Mouse (Mus musculus) liver, embryonic 16.5 days (tissue): ENCODE data around the gene Tspear. TPM values are rescaled to one million over a fixed set of nuclear protein-coding genes. Genes with fewer than 3 reads are reported as not detected.
"Not testable (repeated sequence)": the region's sequence is repeated elsewhere in the genome, so short reads cannot be mapped to it uniquely, and the experiment has no call there.

Experiments
- ATAC-seq: fragments of 200-750 bp; cut with Nextera tagmentation; 2 replicates; pipeline ENCODE4 v1.8.0; 2017; ENCODE audit warnings: low read depth, mild to moderate bottlenecking, moderate number of reproducible peaks, moderate library complexity
- H3K27ac ChIP-seq: fragments of 300-500 bp; sonication (generic); 2 replicates; pipeline ENCODE4 v1.5.1; 2014; ENCODE audit warnings: mild to moderate bottlenecking, low read length
- H3K27me3 ChIP-seq: fragments of 300-500 bp; sonication (generic); 2 replicates; pipeline ENCODE4 v1.6.1; 2014; ENCODE audit warnings: low read depth, low read length, mixed read lengths; ENCODE audit not compliant: control insufficient read depth, insufficient read depth
- H3K36me3 ChIP-seq: fragments of 300-500 bp; sonication (generic); 2 replicates; pipeline ENCODE4 v1.6.1; 2014; ENCODE audit warnings: mild to moderate bottlenecking; ENCODE audit not compliant: control insufficient read depth, insufficient read depth
- H3K4me1 ChIP-seq: fragments of 300-500 bp; sonication (generic); 2 replicates; pipeline ENCODE4 v1.6.1; 2014; ENCODE audit warnings: low read depth, low read length, mixed read lengths; ENCODE audit not compliant: control insufficient read depth
- H3K4me2 ChIP-seq: fragments of 300-500 bp; sonication (generic); 2 replicates; pipeline ENCODE4 v1.6.1; 2014; ENCODE audit warnings: low read depth, low read length, mixed read lengths
- H3K4me3 ChIP-seq: fragments of 300-500 bp; sonication (generic); 2 replicates; pipeline ENCODE4 v1.5.1; 2014; ENCODE audit warnings: low read depth, mild to moderate bottlenecking, low read length
- H3K9ac ChIP-seq: fragments of 300-500 bp; sonication (generic); 2 replicates; pipeline ENCODE4 v1.6.1; 2014; ENCODE audit warnings: low read depth, low read length
- H3K9me3 ChIP-seq: fragments of 300-500 bp; sonication (generic); replicated peaks from 2 replicates; pipeline ENCODE4 v1.6.1; 2016; ENCODE audit warnings: low read length; ENCODE audit not compliant: control insufficient read depth
- WGBS: fragments of 180-500 bp; shearing (Covaris S2); extraction: QIAGEN DNeasy Blood & Tissue Kit; methylation state at CpG from one replicate; pipeline ENCODE4 v1.1.7; 2014; ENCODE audit not compliant: insufficient replicate concordance; 5-methylcytosine and 5-hydroxymethylcytosine counted together
- polyA plus RNA-seq: library from polyadenylated mRNA; unstranded; fragments of >200 nt; fragmentation: Nextera tagmentation; extraction: Ambion mirVana; gene quantifications from 2 replicates; pipeline ENCODE4 v1.2.1, GENCODE M21; 2015

The Tspear gene
- polyA plus RNA-seq, 1 experiment from 2014 or later = not detected

DNA sequence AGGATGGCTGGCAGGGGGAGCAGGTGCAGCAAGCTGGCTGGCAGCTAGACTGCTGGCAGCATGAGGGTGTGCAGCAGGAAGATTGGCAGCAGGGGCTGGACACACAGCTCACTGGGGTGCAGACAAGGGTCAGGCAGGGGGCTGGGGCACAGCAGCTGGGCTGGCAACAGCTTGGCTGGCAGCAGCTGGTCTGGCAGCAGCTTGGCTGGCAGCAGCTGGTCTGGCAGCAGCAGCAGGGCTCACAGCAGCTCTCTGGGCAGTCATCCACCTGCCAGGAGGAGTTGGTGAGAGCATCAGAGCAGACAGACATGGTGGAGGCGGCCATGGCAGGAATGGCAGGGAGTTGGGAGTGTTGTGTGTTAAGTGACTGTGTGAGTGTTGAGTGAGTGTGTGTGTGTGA is 101.5 kb downstream of the Tspear start, which contains the start of gene Gm7137:
Gene Gm7137 (minus strand): TSS at position 325 of the 400 bp plus-strand sequence.
- H3K9me3 ChIP-seq, H3K36me3 ChIP-seq: not testable (repeated sequence)
- WGBS = no CpG with 5 or more reads among the region's 1 CpGs

DNA sequence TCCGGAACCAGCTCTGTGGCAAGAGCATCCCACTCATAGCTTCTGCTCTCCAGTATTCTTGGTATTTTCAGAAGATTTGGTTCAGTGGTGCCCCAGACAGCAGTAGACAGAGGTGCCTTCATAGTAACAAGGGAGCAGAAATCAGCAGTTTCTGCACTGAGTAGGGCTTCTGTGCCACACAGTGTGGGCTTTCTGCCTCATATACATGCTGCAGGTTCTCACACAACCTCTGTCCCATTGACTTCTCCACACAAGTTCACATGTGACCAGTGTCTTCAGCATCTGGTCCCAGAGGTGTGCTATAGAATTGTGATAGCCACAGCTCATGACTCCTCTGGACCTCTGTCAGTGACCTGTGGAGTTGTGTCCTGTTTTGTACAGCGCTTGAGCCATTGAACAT is 102.3 kb downstream of the Tspear start:
- no peak overlapping the region for H3K4me2 ChIP-seq
- H3K27ac ChIP-seq = no peak overlapping the region
- H3K9me3 ChIP-seq = no peaks in the 10 kb centered on the region
- no peak overlapping the region for H3K9ac ChIP-seq
- no peaks in the 10 kb centered on the region for H3K27me3 ChIP-seq
- H3K36me3 ChIP-seq = no peaks in the 10 kb centered on the region
- no peak overlapping the region for H3K4me3 ChIP-seq
- WGBS = 47% methylated on average over 2 of the region's 2 CpGs
- no peak for ATAC-seq
- no peaks in the 10 kb centered on the region for H3K4me1 ChIP-seq

More for the DNA sequence above, 101.5 kb downstream of the Tspear start, which contains the start of gene Gm7137:
- ATAC-seq, H3K27me3 ChIP-seq, H3K27ac ChIP-seq, H3K9ac ChIP-seq, H3K4me1 ChIP-seq, H3K4me2 ChIP-seq, H3K4me3 ChIP-seq: not testable (repeated sequence)

DNA sequence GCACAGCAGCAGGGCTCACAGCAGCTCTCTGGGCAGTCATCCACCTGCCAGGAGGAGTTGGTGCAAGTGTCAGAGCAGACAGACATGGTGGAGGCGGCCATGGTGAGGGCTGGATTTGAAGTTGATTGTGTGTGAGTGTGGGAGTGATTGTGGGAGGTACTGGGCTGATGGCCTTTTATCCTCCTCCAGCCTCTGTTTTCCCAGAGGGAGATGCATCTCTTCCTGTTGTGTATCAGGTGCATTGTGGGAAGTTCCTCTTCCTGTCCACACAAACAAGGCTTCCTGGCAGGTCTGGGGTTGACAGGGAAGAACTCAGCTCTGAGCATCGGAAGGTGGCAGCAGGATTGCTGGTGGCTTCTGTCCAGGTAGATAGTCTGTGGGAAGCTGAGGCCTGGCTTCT is 108.6 kb downstream of the Tspear start, which contains the start of gene Gm9639:
Gene Gm9639 (minus strand): TSS at position 101 of the 400 bp plus-strand sequence.
- Histone ChIP-seq H3K9me3 (no peaks in the 10 kb centered on the region), H3K4me3 (no peak within 1 kb of the TSS), H3K27ac (no peak within 1 kb of the TSS), H3K4me2 (no peak within 1 kb of the TSS), H3K9ac (no peak within 1 kb of the TSS), H3K36me3 (no peaks in the 10 kb centered on the region), H3K27me3 (no peaks in the 10 kb centered on the region), H3K4me1 (no peaks in the 10 kb centered on the region)
- 38% methylated on average over 2 of the region's 2 CpGs for WGBS
- ATAC-seq = no peak

DNA sequence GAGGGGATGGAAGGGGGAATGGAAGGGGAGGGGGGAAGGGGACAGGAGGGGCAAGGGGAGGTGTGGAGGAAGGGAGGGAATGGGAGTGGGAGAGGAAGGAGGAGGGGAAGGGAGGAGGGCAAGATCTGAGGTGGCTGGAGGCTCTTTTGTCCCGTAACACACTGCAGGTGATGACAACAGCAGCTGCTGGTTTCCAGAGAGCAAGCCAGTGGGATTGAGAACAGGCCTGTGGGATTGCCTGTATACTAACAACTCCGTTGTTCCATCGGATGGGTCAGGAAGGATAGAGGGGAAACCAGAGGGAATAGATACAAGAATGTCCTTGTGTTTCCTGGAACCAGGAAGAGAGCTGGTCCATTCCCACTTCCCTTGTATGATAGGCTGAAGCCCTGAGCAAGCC is 111.3 kb downstream of the Tspear start:
- 29% methylated on average over 3 of the region's 3 CpGs for WGBS
- no peaks in the 10 kb centered on the region for H3K9me3 ChIP-seq

DNA sequence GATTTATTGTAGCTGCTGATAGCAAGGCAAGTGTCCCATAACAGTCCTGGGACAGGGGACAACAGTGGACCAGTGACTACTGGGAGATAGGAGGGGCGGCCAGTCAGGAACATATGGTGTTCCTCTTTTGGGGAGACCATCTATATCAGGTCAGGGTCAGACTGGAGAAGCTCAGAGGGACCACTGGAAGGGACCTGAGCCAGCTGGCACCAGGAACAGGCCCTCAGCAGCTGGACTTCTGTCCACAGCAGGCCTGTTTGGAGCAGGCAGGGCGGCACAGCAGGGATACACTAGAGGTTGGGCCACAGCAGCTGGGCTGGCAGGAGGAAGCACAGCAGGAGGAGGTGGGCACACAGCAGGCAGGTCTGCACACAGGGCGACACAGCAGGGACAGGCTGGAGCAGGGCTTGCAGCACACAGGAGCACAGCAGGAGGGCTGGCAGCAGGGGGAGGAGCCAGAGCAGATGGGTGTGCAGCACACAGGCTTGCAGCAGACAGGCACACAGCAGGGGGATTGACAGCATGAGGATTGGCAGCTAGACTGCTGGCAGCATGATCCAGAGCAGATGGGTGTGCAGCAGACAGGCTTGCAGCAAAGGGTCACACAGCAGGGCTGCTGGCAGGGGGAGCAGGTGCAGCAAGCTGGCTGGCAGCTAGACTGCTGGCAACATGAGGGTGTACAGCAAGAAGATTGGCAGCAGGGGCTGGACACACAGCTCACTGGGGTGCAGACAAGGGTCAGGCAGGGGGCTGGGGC is 112.0 kb downstream of the Tspear start:
- H3K4me3 ChIP-seq, H3K27me3 ChIP-seq, H3K9me3 ChIP-seq, H3K27ac ChIP-seq, H3K9ac ChIP-seq, H3K36me3 ChIP-seq, H3K4me1 ChIP-seq, H3K4me2 ChIP-seq, ATAC-seq: not testable (repeated sequence)
- WGBS = 26% methylated on average over 3 of the region's 3 CpGs

More for the DNA sequence above, 111.3 kb downstream of the Tspear start:
- Histone ChIP-seq H3K4me2 (no peak overlapping the region), H3K36me3 (no peaks in the 10 kb centered on the region), H3K4me1 (no peaks in the 10 kb centered on the region), H3K9ac (no peak overlapping the region), H3K4me3 (no peak overlapping the region), H3K27ac (no peak overlapping the region), H3K27me3 (no peaks in the 10 kb centered on the region)
- ATAC-seq = no peak

DNA sequence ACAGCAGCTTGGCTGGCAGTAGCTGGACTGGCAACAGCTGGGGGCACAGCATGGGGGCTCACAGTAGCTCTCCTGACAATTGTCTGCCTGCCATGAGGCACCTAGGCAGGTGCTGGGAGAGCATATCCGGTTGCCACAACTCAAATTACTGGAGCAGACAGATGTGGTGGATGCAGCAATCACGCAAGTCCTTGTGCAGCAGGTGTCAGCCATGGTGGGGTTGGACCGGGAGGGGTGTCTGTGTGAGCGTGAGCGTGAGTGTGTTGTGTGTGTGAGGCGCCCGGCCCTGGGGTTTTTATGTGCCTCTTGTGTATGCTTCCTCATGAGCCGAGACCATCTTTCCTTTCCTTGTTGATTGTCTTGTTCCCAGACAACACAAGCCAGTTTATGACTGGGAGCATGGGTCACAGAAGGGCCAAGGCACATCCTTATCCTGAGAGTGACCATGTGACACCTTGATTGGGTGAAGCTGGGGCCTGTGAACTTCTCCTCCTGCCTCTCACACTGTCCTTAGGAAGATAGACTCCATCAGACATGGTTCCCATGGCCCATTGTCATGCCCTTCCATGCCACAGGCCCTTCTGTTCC is 112.6 kb downstream of the Tspear start, which contains the start of gene Gm19668:
Gene Gm19668 (minus strand): TSS at position 213 of the 588 bp plus-strand sequence.
- no peak for ATAC-seq
- Histone ChIP-seq H3K9me3 (no peaks in the 10 kb centered on the region), H3K27ac (no peak within 1 kb of the TSS), H3K36me3 (no peaks in the 10 kb centered on the region), H3K27me3 (no peaks in the 10 kb centered on the region), H3K9ac (no peak within 1 kb of the TSS), H3K4me2 (no peak within 1 kb of the TSS), H3K4me3 (no peak within 1 kb of the TSS), H3K4me1 (no peaks in the 10 kb centered on the region)
- WGBS = 51% methylated on average over 8 of the region's 8 CpGs

DNA sequence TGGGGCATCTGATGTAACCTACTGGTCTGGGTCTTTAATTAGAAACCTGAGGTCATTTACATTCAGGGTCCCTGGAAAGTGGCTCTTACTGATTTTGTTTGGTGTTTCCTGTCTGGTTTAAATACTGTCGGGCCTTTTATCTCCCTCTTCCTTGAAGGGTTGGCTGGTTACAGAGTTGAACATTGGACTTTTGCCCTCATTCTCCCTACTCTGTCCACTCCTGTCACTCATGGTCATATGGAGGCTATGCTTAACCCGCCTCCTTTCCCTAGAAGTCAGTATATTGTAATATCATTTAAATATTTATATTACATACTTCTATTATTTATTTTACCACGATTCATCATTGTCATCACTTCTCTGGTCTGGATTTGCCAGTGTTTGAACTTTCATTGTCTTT is 117.7 kb downstream of the Tspear start:
- Histone ChIP-seq H3K36me3 (no peaks in the 10 kb centered on the region), H3K9me3 (no peaks in the 10 kb centered on the region), H3K9ac (no peak overlapping the region), H3K4me2 (no peak overlapping the region), H3K4me1 (no peaks in the 10 kb centered on the region), H3K27ac (no peak overlapping the region), H3K4me3 (no peak overlapping the region), H3K27me3 (no peaks in the 10 kb centered on the region)
- WGBS = 36% methylated on average over 3 of the region's 3 CpGs
- no peak for ATAC-seq

DNA sequence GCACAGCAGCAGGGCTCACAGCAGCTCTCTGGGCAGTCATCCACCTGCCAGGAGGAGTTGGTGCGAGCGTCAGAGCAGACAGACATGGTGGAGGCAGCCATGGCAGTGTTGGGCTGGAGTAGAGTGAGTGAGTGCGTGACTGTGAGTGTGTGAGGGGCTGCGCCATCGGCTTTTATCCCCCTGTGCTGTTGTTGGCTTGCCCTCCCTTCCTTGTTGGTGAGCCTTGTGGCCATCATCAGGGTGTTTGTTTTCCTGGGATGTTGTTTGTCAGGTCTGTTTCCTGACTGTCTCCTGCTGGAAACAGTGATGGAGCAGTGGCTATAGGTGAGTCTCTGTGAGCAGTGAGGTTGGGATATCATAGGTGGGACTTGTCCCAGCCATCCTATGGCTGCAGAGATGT is 125.4 kb downstream of the Tspear start, which contains the start of gene Gm9507:
Gene Gm9507 (minus strand): TSS at position 101 of the 400 bp plus-strand sequence.
- no peak within 1 kb of the TSS for H3K27ac ChIP-seq
- H3K4me2 ChIP-seq = no peak within 1 kb of the TSS
- H3K4me3 ChIP-seq = no peak within 1 kb of the TSS
- H3K27me3 ChIP-seq = no peaks in the 10 kb centered on the region
- no peaks in the 10 kb centered on the region for H3K4me1 ChIP-seq
- 53% methylated on average over 5 of the region's 5 CpGs for WGBS
- no peak for ATAC-seq
- no peaks in the 10 kb centered on the region for H3K36me3 ChIP-seq
- no peak within 1 kb of the TSS for H3K9ac ChIP-seq
- H3K9me3 ChIP-seq = no peaks in the 10 kb centered on the region

DNA sequence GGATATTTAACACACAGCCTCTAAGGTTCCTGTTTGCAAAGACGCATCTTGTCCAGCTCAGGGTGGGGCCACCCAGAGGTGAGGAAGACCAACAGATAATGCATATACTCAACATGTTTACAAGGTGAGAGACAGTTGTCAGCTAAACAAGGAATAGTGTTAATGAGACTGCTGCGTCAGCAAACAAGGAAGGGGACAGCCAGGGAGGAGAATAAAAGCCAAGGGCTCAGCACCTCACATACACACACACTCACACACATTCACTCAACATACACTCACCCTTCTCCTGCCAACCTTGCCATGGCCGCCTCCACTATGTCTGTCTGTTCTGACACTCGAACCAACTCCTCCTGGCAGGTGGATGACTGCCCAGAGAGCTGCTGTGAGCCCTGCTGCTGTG is 128.0 kb downstream of the Tspear start, which contains the start of gene Gm2696:
Gene Gm2696 (plus strand): TSS at position 301 of the 400 bp plus-strand sequence.
- H3K4me1 ChIP-seq = no peaks in the 10 kb centered on the region
- H3K4me3 ChIP-seq = no peak within 1 kb of the TSS
- no peaks in the 10 kb centered on the region for H3K27me3 ChIP-seq
- H3K9ac ChIP-seq = no peak within 1 kb of the TSS
- H3K4me2 ChIP-seq = no peak within 1 kb of the TSS
- no peaks in the 10 kb centered on the region for H3K9me3 ChIP-seq
- WGBS = 37% methylated on average over 4 of the region's 4 CpGs
- no peaks in the 10 kb centered on the region for H3K36me3 ChIP-seq
- H3K27ac ChIP-seq = no peak within 1 kb of the TSS
- ATAC-seq = no peak
